Mouse (Mus musculus): ENCODE measurements at regions not wholly inside any gene's neighbourhood (a gene's known extent, or its start where the extent isn't known, plus 50 kb on each side); places are given as distances from the start of the nearest gene placed in this dataset.

DNA sequence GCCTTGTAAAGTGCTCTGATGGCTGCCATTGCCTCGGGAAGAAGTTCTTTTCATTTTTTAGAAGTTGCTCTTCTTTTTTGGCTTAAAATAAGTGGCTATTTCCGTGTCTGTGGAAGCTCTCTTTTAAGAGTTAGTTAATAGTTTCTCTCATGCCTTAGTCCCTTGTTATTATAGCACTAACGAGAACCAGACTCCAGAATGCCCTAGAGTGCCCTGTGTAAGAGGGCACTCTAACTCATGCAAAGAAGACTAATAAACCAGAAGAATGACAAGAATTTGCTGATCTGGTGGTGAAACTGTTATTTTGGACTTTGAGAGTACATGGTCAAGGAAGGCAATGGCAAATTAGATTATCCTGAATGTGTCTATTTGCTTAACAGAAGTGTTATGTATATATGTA, 202.6 kb downstream of the Dkk2 start:
- no peak for TF ChIP-seq CEBPB (IDR thresholded peaks at IDR 0.05; ENCODE audit: insufficient read depth, poor library complexity, severe bottlenecking)
- no peak for TF ChIP-seq E2F4 (IDR thresholded peaks at IDR 0.05; ENCODE audit: insufficient read depth)
- no peak for TF ChIP-seq POLR2A (IDR thresholded peaks at IDR 0.05; ENCODE audit: insufficient read length, low read depth)
